Mouse (Mus musculus) CH12.LX (cell line): Measurements from ENCODE around the gene Galk1.

ENCODE experiments used
- BHLHE40 ChIP-seq: IDR thresholded peaks from 2 replicates; pipeline ENCODE4 v1.6.1; 2011; ENCODE audit warnings: mild to moderate bottlenecking, low read depth, low read length, improper control_type of control experiment
- CHD2 ChIP-seq: IDR thresholded peaks from 2 replicates; pipeline ENCODE4 v1.6.1; 2011; ENCODE audit warnings: low read length, improper control_type of control experiment
- CTCF ChIP-seq, 2 experiments: IDR thresholded peaks in 1 of 2; conservative IDR thresholded peaks in 1 of 2; 2 replicates each; pipeline ENCODE4 v1.5.1; 2011 to 2012; ENCODE audit warnings: low read depth in 2 of 2, low read length in 2 of 2, improper control_type of control experiment in 1 of 2, inconsistent platforms in 1 of 2, mild to moderate bottlenecking in 1 of 2, moderate library complexity in 1 of 2
- GABPA ChIP-seq: IDR thresholded peaks from 2 replicates; pipeline ENCODE4 v1.6.1; 2012; ENCODE audit warnings: low read depth, low read length, improper control_type of control experiment, inconsistent platforms; ENCODE audit not compliant: insufficient replicate concordance
- HCFC1 ChIP-seq: IDR thresholded peaks from 2 replicates; pipeline ENCODE4 v1.6.1; 2012; ENCODE audit warnings: low read depth, mild to moderate bottlenecking, inconsistent platforms, low read length, improper control_type of control experiment
- MAZ ChIP-seq: IDR thresholded peaks from 2 replicates; pipeline ENCODE4 v1.6.1; 2012; ENCODE audit warnings: low read depth, mild to moderate bottlenecking, inconsistent platforms, low read length, improper control_type of control experiment, moderate library complexity
- MYC ChIP-seq: IDR thresholded peaks from 2 replicates; pipeline ENCODE4 v1.6.1; 2011; ENCODE audit warnings: low read depth, mild to moderate bottlenecking, improper control_type of control experiment, low read length
- POLR2A ChIP-seq: IDR thresholded peaks from 2 replicates; pipeline ENCODE4 v1.6.1; 2011; ENCODE audit warnings: low read depth, mild to moderate bottlenecking, improper control_type of control experiment, low read length
- ZNF384 ChIP-seq: IDR thresholded peaks from 2 replicates; pipeline ENCODE4 v1.6.1; 2012; ENCODE audit warnings: low read depth, low read length, improper control_type of control experiment, inconsistent platforms

DNA sequence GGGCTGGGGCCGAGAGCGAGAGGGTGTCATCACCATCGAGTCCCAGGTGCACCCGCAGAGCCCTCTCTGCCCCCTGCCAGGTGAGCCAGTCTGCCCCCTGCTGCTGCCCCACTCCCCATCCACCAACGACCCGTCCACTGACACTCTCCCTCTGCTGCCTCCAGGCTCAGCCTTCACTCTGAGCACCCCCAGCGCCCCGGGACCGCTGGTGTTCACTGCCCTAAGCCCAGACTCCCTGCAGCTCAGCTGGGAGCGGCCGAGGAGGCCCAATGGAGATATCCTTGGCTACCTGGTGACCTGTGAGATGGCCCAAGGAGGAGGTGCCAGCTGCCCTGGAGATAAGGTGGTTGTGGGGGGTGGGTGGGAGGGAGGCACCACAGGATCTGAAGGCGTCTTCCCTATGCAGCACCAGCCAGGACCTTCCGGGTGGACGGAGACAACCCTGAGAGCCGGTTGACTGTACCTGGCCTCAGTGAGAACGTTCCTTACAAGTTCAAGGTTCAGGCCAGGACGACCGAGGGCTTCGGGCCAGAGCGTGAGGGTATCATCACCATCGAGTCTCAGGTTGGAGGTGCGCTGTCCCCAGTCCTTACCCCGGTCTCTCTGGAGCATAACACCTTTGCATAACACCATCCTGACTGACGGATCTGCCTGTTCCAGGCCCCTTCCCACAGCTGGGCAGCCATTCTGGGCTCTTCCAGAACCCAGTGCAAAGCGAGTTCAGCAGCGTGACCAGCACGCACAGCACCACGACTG is 5.2 kb downstream of the Galk1 start:
- TF ChIP-seq MYC (no peak), CTCF (conservative IDR thresholded peaks at IDR 0.05 in 1 of 2, IDR thresholded peaks at IDR 0.05 in 1 of 2; ENCODE audit: low read depth in 2 of 2, low read length in 2 of 2) (no peak), POLR2A (no peak; the same call in 1 of the 2 replicates), ZNF384 (no peak), HCFC1 (no peak), CHD2 (no peak), MAZ (no peak), GABPA (no peak), BHLHE40 (no peak)
